Mouse (Mus musculus) lung, adult 2 months (tissue): ENCODE measurements around the gene Xrn1. TPM values are rescaled to one million over a fixed set of nuclear protein-coding genes. Genes with fewer than 3 reads are reported as not detected.

Experiments
- DNase-seq: peaks from one replicate; pipeline ENCODE4 v3.0.0; 2022
- H3K4me1 ChIP-seq: fragments of 200-500 bp; 2 replicates; pipeline ENCODE4 v1.6.1; 2011; ENCODE audit warnings: low read length; ENCODE audit not compliant: control insufficient read depth, insufficient read depth
- H3K4me3 ChIP-seq: fragments of 200-500 bp; replicated peaks from 2 replicates; pipeline ENCODE3; 2011; ENCODE audit warnings: low read depth, mild to moderate bottlenecking, control low read depth, low read length; ENCODE audit errors: extremely low read depth
- CTCF ChIP-seq: fragments of 200-500 bp; IDR thresholded peaks from 2 replicates; pipeline ENCODE4 v1.5.1; 2011; ENCODE audit warnings: mild to moderate bottlenecking, low read length, control low read depth; ENCODE audit not compliant: insufficient read depth
- POLR2A ChIP-seq: fragments of 200-500 bp; IDR thresholded peaks from 2 replicates; pipeline ENCODE4 v1.6.1; 2011; ENCODE audit warnings: low read depth, mild to moderate bottlenecking, control low read depth, low read length, borderline replicate concordance; ENCODE audit errors: extremely low read depth
- whole genome bisulfite sequencing: fragments of 180-500 bp; shearing (Covaris S2); methylation state at CpG from one replicate; pipeline ENCODE4 v1.1.7; 2018; 5-methylcytosine and 5-hydroxymethylcytosine counted together
- polyA plus RNA-seq: library from polyadenylated mRNA; depleted of rRNA; stranded (reverse); fragments of >200 nt; gene quantifications from 2 replicates; pipeline ENCODE4 v1.2.3, GENCODE M21; 2012

The Xrn1 gene
- polyA plus RNA-seq, 1 experiment = 5.7 TPM

GRCm38 (mm10) chr9:96035371-96036086 lies 81.0 kb downstream of the Xrn1 start:
- Histone ChIP-seq H3K4me3 (no peak overlapping the region), H3K4me1 (no peaks in the 10 kb centered on the region)
- WGBS = 76% methylated on average over 3 of the region's 3 CpGs
- TF ChIP-seq POLR2A (no peak), CTCF (no peak)
- DNase-seq = no peak

DNA sequence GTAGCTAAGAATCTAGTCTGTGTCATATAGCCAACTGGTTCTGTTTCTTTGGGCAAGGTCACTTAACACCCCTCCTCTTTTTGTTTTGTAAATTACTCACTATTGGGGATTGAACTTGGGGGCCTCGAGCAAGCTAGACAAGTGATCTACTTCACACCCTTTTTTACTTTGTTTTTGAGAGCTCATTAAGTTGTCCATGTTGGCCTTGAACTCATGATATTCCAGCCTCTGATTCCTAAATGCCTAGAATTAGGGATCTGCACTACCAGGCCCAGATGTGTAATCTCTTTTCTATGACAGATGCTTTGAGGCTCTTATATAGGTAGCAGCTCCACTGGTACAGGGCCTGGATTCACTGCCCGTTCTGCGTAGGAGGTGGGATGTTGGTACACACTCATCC lies 89.7 kb downstream of the Xrn1 start:
- TF ChIP-seq CTCF = no peak
- 87% methylated on average over 3 of the region's 3 CpGs for WGBS
- DNase-seq = no peak

DNA sequence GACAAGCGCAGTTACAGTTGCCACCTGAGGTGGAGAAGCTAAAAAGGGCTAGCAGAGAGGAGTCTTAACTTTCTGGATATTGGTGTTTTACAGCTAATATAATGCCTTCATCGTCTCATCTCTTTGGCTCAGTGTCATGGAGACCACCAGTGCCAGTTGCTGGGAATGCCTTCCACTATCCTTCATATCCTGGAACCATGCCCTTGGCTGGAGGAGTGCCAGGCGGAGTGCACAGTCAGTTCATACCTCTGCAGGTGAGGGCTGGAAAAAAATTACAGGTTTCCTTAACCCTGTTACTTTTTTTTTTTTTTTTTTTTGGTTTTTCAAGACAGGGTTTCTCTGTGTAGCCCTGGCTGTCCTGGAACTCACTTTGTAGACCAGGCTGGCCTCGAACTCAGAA lies 96.9 kb downstream of the Xrn1 start:
- Histone ChIP-seq H3K4me3 (no peak overlapping the region), H3K4me1 (no peaks in the 10 kb centered on the region)
- no peak for TF ChIP-seq POLR2A
- TF ChIP-seq CTCF = no peak
- 95% methylated on average over 4 of the region's 4 CpGs for whole genome bisulfite sequencing
- no peak for DNase-seq

More for the DNA sequence above, 89.7 kb downstream of the Xrn1 start:
- no peaks in the 10 kb centered on the region for H3K4me1 ChIP-seq
- H3K4me3 ChIP-seq = no peak overlapping the region

GRCm38 (mm10) chr9:96054878-96055277 lies 100.3 kb downstream of the Xrn1 start:
- Histone ChIP-seq H3K4me1 (no peaks in the 10 kb centered on the region), H3K4me3 (no peak overlapping the region)
- no peak for TF ChIP-seq CTCF
- no peak for TF ChIP-seq POLR2A
- 83% methylated on average over 5 of the region's 5 CpGs for WGBS
- no peak for DNase-seq

DNA sequence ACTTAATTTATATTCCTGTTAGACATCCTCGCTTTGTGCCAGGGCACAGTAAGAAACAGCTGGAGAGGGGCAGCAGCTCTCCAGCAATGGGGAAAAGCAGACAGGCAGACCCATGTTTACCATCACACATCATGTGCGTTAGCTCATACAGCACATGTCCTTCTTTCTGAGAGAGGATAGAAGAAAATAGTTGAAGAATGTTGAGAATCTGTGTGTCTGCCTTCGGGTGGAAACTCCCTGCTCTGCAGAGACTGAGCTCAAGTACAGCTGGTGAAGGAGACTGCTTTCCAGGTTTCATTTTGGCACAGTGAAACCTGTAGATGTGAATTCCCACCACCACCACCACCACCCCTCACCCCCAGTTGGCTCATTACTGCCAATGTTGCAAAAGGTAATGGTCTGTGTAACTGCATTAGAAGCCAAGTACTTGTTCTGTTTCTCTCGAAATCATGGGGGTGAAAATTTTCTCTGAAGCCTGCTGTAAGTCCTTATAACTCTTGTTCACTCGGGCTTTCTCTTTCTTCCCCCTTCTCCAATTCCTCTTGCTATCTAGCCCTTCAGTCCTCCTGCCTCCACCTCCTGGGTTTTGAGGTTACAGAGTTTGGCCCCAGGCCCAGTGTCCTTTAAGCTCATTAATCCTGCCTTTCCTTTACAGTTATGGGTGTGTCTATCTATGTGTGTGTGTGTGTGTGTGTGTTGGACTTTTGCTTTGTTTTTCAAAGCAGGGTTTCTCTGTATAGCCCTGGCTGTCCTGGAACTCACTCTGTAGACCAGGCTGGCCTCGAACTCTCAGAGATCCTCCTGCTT lies 102.1 kb downstream of the Xrn1 start:
- 66% methylated on average over 6 of the region's 6 CpGs for WGBS
- H3K4me3 ChIP-seq = no peak overlapping the region
- no peak for DNase-seq
- no peaks in the 10 kb centered on the region for H3K4me1 ChIP-seq
- TF ChIP-seq CTCF (no peak), POLR2A (no peak)

GRCm38 (mm10) chr9:96063083-96063802 lies 108.7 kb downstream of the Xrn1 start:
- TF ChIP-seq CTCF (no peak), POLR2A (no peak)
- Histone ChIP-seq H3K4me1 (no peaks in the 10 kb centered on the region), H3K4me3 (no peak overlapping the region)
- 85% methylated on average over 2 of the region's 2 CpGs for WGBS
- no peak for DNase-seq

DNA sequence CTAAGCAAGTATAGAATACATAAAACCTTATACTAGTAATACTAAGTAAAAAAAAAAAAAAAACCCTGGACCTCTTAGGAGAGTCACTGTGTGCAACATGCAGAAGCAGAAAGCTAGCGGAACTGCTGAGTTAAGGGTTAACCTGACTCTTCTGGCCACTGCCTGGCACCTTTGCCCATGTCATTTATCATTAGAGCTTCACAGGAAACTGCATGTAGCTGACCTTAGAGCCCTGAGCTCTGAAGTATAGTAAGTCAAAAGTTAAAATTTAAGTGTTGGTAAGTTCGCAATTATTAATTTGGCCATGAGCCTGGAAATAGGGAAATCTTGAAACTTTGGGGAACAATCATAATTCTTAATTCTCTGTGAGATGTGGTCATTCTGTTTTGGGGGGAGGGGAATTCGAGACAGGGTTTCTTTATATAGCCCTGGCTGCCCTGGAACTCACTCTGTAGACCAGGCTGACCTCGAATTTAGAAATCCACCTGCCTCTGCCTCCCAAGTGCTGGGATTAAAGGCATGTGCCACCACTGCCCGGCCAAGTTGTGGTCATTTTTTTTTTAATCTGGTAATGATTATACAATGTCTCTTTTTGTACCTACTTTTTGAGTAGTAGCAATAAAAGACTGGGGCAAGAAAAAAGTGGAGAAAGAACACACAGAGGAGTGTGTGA lies 109.4 kb downstream of the Xrn1 start:
- H3K4me3 ChIP-seq = no peak overlapping the region
- H3K4me1 ChIP-seq = no peaks in the 10 kb centered on the region
- TF ChIP-seq POLR2A = no peak
- TF ChIP-seq CTCF = no peak
- 64% methylated on average over 5 of the region's 5 CpGs for WGBS
- DNase-seq = no peak

GRCm38 (mm10) chr9:96067507-96067906 lies 112.9 kb downstream of the Xrn1 start:
- no peak for TF ChIP-seq POLR2A
- no peak for TF ChIP-seq CTCF
- DNase-seq = no peak
- WGBS = 41% methylated on average over 2 of the region's 2 CpGs

GRCm38 (mm10) chr9:96078752-96079315 lies 124.3 kb downstream of the Xrn1 start:
- H3K4me3 ChIP-seq = no peak overlapping the region
- no peak for DNase-seq
- WGBS = 73% methylated on average over 13 of the region's 13 CpGs
- TF ChIP-seq CTCF (no peak), POLR2A (no peak)
- H3K4me1 ChIP-seq = no peaks in the 10 kb centered on the region

More at GRCm38 (mm10) chr9:96067507-96067906, 112.9 kb downstream of the Xrn1 start:
- H3K4me1 ChIP-seq = no peaks in the 10 kb centered on the region
- no peak overlapping the region for H3K4me3 ChIP-seq

- TF ChIP-seq POLR2A = no peak
- no peak for TF ChIP-seq CTCF
- Histone ChIP-seq H3K4me3 (no peak overlapping the region), H3K4me1 (no peaks in the 10 kb centered on the region)
- DNase-seq = no peak
- 85% methylated on average over 6 of the region's 6 CpGs for WGBS
Observed at GRCm38 (mm10) chr9:96085293-96085692, 130.7 kb downstream of the Xrn1 start.
